Mouse (Mus musculus): ENCODE measurements around the gene Tex21. TPM values are rescaled to one million over a fixed set of nuclear protein-coding genes. Genes with fewer than 3 reads are reported as not detected.

Gene Tex21
- total and polyA plus RNA-seq, 2 experiments from 2014 or later, result not detected

GRCm38 (mm10) chr12:76186473-76186872, 60.1 kb downstream of the Tex21 start:
- H3K4me3 ChIP-seq (ENCODE audit: low read depth, low read length), result no peak overlapping the region
- H3K36me3 ChIP-seq (ENCODE audit: insufficient read depth, low read length), result no peaks in the 10 kb centered on the region
- no peak for DNase-seq (ENCODE audit: low spot score)
- ATAC-seq (ENCODE audit: low FRiP score), result no peak
- H3K4me1 ChIP-seq (ENCODE audit: insufficient read depth, low read length), result no peaks in the 10 kb centered on the region
- H3K9ac ChIP-seq (replicated peaks; ENCODE audit: low read length, poor library complexity, severe bottlenecking), result no peak overlapping the region
- WGBS, result 92% methylated on average over 1 of the region's 1 CpGs
- H3K4me2 ChIP-seq (ENCODE audit: low read depth, low read length, poor library complexity, severe bottlenecking), result no peak overlapping the region
- no peak for TF ChIP-seq CTCF (IDR thresholded peaks at IDR 0.05)
- H3K9me3 ChIP-seq (ENCODE audit: low read length), result no peaks in the 10 kb centered on the region
- H3K27ac ChIP-seq (ENCODE audit: low read depth, low read length), result no peak overlapping the region
- H3K27me3 ChIP-seq (ENCODE audit: insufficient read depth, low read length), result no peaks in the 10 kb centered on the region

GRCm38 (mm10) chr12:76185167-76185816, 61.3 kb downstream of the Tex21 start:
- DNase-seq (ENCODE audit: low spot score) (no peak), ATAC-seq (ENCODE audit: low FRiP score) (no peak)
- no peaks in the 10 kb centered on the region for H3K9me3 ChIP-seq (ENCODE audit: low read length)
- WGBS, result 79% methylated on average over 10 of the region's 10 CpGs
- no peak for TF ChIP-seq CTCF (IDR thresholded peaks at IDR 0.05)
- no peak overlapping the region for H3K4me3 ChIP-seq (ENCODE audit: low read depth, low read length)
- H3K4me2 ChIP-seq (ENCODE audit: low read depth, low read length, poor library complexity, severe bottlenecking), result no peak overlapping the region
- H3K36me3 ChIP-seq (ENCODE audit: insufficient read depth, low read length), result no peaks in the 10 kb centered on the region
- no peaks in the 10 kb centered on the region for H3K4me1 ChIP-seq (ENCODE audit: insufficient read depth, low read length)
- H3K27me3 ChIP-seq (ENCODE audit: insufficient read depth, low read length), result no peaks in the 10 kb centered on the region
- H3K27ac ChIP-seq (ENCODE audit: low read depth, low read length), result no peak overlapping the region
- no peak overlapping the region for H3K9ac ChIP-seq (replicated peaks; ENCODE audit: low read length, poor library complexity, severe bottlenecking)

- H3K9me3 ChIP-seq (ENCODE audit: low read length), result no peaks in the 10 kb centered on the region
- no peaks in the 10 kb centered on the region for H3K36me3 ChIP-seq (ENCODE audit: insufficient read depth, low read length)
- no peak for ATAC-seq (ENCODE audit: low FRiP score)
- H3K9ac ChIP-seq (replicated peaks; ENCODE audit: low read length, poor library complexity, severe bottlenecking), result no peak overlapping the region
- WGBS, result 83% methylated on average over 6 of the region's 6 CpGs
- no peak for DNase-seq (ENCODE audit: low spot score)
- no peaks in the 10 kb centered on the region for H3K27me3 ChIP-seq (ENCODE audit: insufficient read depth, low read length)
- TF ChIP-seq CTCF (IDR thresholded peaks at IDR 0.05), result no peak
- no peaks in the 10 kb centered on the region for H3K4me1 ChIP-seq (ENCODE audit: insufficient read depth, low read length)
- H3K27ac ChIP-seq (ENCODE audit: low read depth, low read length), result no peak overlapping the region
- no peak overlapping the region for H3K4me2 ChIP-seq (ENCODE audit: low read depth, low read length, poor library complexity, severe bottlenecking)
- no peak overlapping the region for H3K4me3 ChIP-seq (ENCODE audit: low read depth, low read length)
Observed at GRCm38 (mm10) chr12:76184271-76184670, 62.3 kb downstream of the Tex21 start.

- H3K27me3 ChIP-seq (ENCODE audit: insufficient read depth, low read length), result no peaks in the 10 kb centered on the region
- no peaks in the 10 kb centered on the region for H3K9me3 ChIP-seq (ENCODE audit: low read length)
- ATAC-seq (ENCODE audit: low FRiP score), result no peak
- no peaks in the 10 kb centered on the region for H3K36me3 ChIP-seq (ENCODE audit: insufficient read depth, low read length)
- H3K4me3 ChIP-seq (ENCODE audit: low read depth, low read length), result no peak overlapping the region
- no peaks in the 10 kb centered on the region for H3K4me1 ChIP-seq (ENCODE audit: insufficient read depth, low read length)
- no peak overlapping the region for H3K27ac ChIP-seq (ENCODE audit: low read depth, low read length)
- DNase-seq (ENCODE audit: low spot score), result no peak
- H3K9ac ChIP-seq (replicated peaks; ENCODE audit: low read length, poor library complexity, severe bottlenecking), result no peak overlapping the region
- WGBS, result 92% methylated on average over 6 of the region's 6 CpGs
- no peak for TF ChIP-seq CTCF (IDR thresholded peaks at IDR 0.05)
- H3K4me2 ChIP-seq (ENCODE audit: low read depth, low read length, poor library complexity, severe bottlenecking), result no peak overlapping the region
Observed at GRCm38 (mm10) chr12:76182831-76183230, 63.7 kb downstream of the Tex21 start.

GRCm38 (mm10) chr12:76181471-76181870, 65.1 kb downstream of the Tex21 start:
- no peak for TF ChIP-seq CTCF (IDR thresholded peaks at IDR 0.05)
- no peak for ATAC-seq (ENCODE audit: low FRiP score)
- Histone ChIP-seq H3K4me3 (ENCODE audit: low read depth, low read length) (no peak overlapping the region), H3K4me2 (ENCODE audit: low read depth, low read length, poor library complexity, severe bottlenecking) (no peak overlapping the region), H3K4me1 (ENCODE audit: insufficient read depth, low read length) (no peaks in the 10 kb centered on the region), H3K27ac (ENCODE audit: low read depth, low read length) (no peak overlapping the region), H3K36me3 (ENCODE audit: insufficient read depth, low read length) (no peaks in the 10 kb centered on the region), H3K9ac (replicated peaks; ENCODE audit: low read length, poor library complexity, severe bottlenecking) (no peak overlapping the region), H3K27me3 (ENCODE audit: insufficient read depth, low read length) (no peaks in the 10 kb centered on the region), H3K9me3 (ENCODE audit: low read length) (no peaks in the 10 kb centered on the region)
- no peak for DNase-seq (ENCODE audit: low spot score)
- WGBS, result 63% methylated on average over 8 of the region's 8 CpGs

- H3K36me3 ChIP-seq (ENCODE audit: insufficient read depth, low read length), result no peaks in the 10 kb centered on the region
- H3K27ac ChIP-seq (ENCODE audit: low read depth, low read length), result no peak overlapping the region
- WGBS, result 81% methylated on average over 6 of the region's 6 CpGs
- TF ChIP-seq CTCF (IDR thresholded peaks at IDR 0.05), result no peak
- H3K4me1 ChIP-seq (ENCODE audit: insufficient read depth, low read length), result no peaks in the 10 kb centered on the region
- H3K4me3 ChIP-seq (ENCODE audit: low read depth, low read length), result no peak overlapping the region
- H3K4me2 ChIP-seq (ENCODE audit: low read depth, low read length, poor library complexity, severe bottlenecking), result no peak overlapping the region
- ATAC-seq (ENCODE audit: low FRiP score) (no peak), DNase-seq (ENCODE audit: low spot score) (no peak)
- H3K27me3 ChIP-seq (ENCODE audit: insufficient read depth, low read length), result no peaks in the 10 kb centered on the region
- no peak overlapping the region for H3K9ac ChIP-seq (replicated peaks; ENCODE audit: low read length, poor library complexity, severe bottlenecking)
- H3K9me3 ChIP-seq (ENCODE audit: low read length), result no peaks in the 10 kb centered on the region
Observed at GRCm38 (mm10) chr12:76180442-76180841, 66.1 kb downstream of the Tex21 start.
